Mouse (Mus musculus): ENCODE results near the gene Ntn1. TPM values are rescaled to one million over a fixed set of nuclear protein-coding genes. Genes with fewer than 3 reads are reported as not detected.

Ntn1 gene
- 1.2 TPM for polyA plus RNA-seq (2017; shearing (Covaris generic))

GRCm38 (mm10) chr11:68400727-68401219, at the start of gene Ntn1:
TSS of gene Ntn1 (minus strand) at chr11:68400823.

DNA sequence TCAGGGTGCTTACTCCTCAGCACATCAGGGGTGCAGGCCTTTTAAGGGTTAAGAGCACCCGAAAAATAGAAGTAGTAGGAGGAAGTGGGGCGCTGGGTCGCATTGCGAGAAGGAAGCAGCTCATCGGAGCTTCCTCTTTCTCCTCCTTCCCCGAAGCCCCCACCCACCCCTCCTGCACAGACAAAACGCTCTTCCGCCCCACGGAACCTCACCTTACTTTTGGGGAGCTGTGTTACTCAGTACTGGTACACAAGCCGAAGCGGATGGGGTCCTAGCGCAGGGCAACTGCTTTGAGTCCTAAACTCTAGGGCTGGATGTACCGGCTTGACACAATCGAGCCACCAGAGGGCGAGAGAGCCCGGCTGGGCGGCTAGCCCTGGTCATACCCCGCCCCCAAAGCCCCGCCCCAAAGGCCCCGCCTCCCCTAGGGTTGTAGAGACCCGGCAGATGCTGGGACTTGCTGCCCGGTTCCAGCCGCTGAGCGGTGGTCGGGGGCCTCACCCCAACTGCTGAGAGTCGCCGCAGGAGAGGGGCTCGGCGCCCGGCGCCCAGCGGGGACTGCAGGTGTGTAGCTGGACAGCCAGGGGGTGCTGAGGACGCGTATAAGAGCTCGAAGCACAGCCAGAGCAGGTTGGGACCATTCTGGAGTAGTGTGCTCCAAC, 31.2 kb upstream of the Ntn1 start, which contains the start of gene Pik3r5:
TSS of gene Pik3r5 (plus strand) at position 423 of the 662 bp plus-strand sequence.

Other genes starting within 250 kb of the Ntn1 start
- 69.2 TPM for gene Pik3r5, start 31.3 kb upstream of the Ntn1 start, polyA plus RNA-seq (2017; shearing (Covaris generic))
- 0.07 TPM for gene Pik3r6, start 102.2 kb upstream of the Ntn1 start, polyA plus RNA-seq (2017; shearing (Covaris generic))
- not detected for gene Mfsd6l, start 155.4 kb upstream of the Ntn1 start, polyA plus RNA-seq (2017; shearing (Covaris generic))
- gene Ccdc42, start 186.2 kb upstream of the Ntn1 start, polyA plus RNA-seq (2017; shearing (Covaris generic)) = not detected